Mouse (Mus musculus): ENCODE data around the gene Slc5a10. TPM values are rescaled to one million over a fixed set of nuclear protein-coding genes. Genes with fewer than 3 reads are reported as not detected.
"Not testable (repeated sequence)": the region's sequence is repeated elsewhere in the genome, so short reads cannot be mapped to it uniquely, and the experiment has no call there.

Gene Slc5a10
- polyA plus RNA-seq, 1 experiment from 2014 or later: 0.09 TPM

DNA sequence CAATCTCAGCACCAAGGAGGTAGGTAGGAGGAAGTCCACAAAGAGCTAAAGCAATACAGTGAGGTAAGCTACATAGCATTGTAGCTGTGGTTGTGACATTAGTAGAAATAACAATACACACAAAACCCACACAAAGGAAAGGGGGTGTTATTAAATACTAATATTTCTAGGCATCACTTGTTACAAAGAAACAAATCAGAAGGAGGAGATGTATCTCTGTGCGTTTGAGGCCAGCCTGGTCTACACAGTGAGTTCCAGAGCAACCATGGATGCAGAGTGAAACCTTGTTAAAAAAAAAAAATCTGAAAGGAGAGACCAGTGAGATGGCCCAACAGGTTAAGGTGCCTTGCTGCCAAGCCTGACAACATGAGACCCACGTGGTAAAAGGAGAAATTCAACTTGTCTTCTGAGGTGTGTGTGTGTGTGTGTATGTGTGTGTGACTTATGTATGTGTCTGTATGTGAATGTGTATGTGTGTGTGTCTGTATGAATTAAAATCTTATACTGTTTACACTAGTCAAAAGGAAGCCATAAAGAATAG lies 74.1 kb downstream of the Slc5a10 start:
- ATAC-seq (ENCODE audit: low FRiP score) (no peak), DNase-seq (ENCODE audit: low spot score) (no peak)
- Histone ChIP-seq H3K4me2 (replicated peaks; ENCODE audit: low read depth, low read length) (no peak overlapping the region), H3K9ac (ENCODE audit: low read depth, low read length) (no peak overlapping the region), H3K4me1 (replicated peaks; ENCODE audit: control insufficient read depth, insufficient read depth, low read length) (no peaks in the 10 kb centered on the region), H3K4me3 (ENCODE audit: low read depth, low read length) (no peak overlapping the region), H3K36me3 (ENCODE audit: control insufficient read depth, insufficient read depth, low read length) (no peaks in the 10 kb centered on the region), H3K9me3 (ENCODE audit: control insufficient read depth, low read length) (no peaks in the 10 kb centered on the region), H3K27me3 (ENCODE audit: control insufficient read depth, insufficient read depth, low read length) (no peaks in the 10 kb centered on the region), H3K27ac (ENCODE audit: low read depth, low read length) (no peak overlapping the region)
- WGBS: 63% methylated on average over 2 of the region's 2 CpGs

DNA sequence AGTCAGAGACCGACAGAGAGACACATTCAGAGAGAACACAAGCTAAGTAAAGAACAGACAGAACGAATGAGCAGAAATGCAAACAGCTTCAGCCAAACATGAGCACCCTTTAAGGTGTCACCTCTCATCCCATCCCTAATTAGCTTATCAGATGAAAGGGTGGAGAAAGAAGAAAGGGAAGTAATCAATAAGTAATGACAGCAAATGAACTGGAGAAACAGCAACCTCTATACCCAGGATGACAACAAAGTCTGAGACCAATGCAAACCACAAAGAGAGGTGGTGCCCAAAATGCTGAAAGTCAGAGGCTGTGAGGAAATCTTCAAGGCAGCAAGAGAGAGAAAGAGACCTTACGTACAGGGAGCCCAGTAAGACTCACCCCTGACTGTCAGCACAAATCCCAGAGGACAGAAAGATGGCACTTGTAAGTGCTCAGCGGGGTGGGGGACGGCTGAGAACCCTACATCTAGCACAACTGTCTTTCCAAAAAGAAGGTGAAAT lies 75.2 kb downstream of the Slc5a10 start:
- no peaks in the 10 kb centered on the region for H3K36me3 ChIP-seq (ENCODE audit: control insufficient read depth, insufficient read depth, low read length)
- H3K27ac ChIP-seq (ENCODE audit: low read depth, low read length): no peak overlapping the region
- H3K4me3 ChIP-seq (ENCODE audit: low read depth, low read length): no peak overlapping the region
- WGBS: 79% methylated on average over 5 of the region's 5 CpGs
- no peaks in the 10 kb centered on the region for H3K27me3 ChIP-seq (ENCODE audit: control insufficient read depth, insufficient read depth, low read length)
- H3K4me2 ChIP-seq (replicated peaks; ENCODE audit: low read depth, low read length): no peak overlapping the region
- no peak for ATAC-seq (ENCODE audit: low FRiP score)
- no peak overlapping the region for H3K9ac ChIP-seq (ENCODE audit: low read depth, low read length)
- no peaks in the 10 kb centered on the region for H3K4me1 ChIP-seq (replicated peaks; ENCODE audit: control insufficient read depth, insufficient read depth, low read length)
- no peak for DNase-seq (ENCODE audit: low spot score)
- no peaks in the 10 kb centered on the region for H3K9me3 ChIP-seq (ENCODE audit: control insufficient read depth, low read length)

DNA sequence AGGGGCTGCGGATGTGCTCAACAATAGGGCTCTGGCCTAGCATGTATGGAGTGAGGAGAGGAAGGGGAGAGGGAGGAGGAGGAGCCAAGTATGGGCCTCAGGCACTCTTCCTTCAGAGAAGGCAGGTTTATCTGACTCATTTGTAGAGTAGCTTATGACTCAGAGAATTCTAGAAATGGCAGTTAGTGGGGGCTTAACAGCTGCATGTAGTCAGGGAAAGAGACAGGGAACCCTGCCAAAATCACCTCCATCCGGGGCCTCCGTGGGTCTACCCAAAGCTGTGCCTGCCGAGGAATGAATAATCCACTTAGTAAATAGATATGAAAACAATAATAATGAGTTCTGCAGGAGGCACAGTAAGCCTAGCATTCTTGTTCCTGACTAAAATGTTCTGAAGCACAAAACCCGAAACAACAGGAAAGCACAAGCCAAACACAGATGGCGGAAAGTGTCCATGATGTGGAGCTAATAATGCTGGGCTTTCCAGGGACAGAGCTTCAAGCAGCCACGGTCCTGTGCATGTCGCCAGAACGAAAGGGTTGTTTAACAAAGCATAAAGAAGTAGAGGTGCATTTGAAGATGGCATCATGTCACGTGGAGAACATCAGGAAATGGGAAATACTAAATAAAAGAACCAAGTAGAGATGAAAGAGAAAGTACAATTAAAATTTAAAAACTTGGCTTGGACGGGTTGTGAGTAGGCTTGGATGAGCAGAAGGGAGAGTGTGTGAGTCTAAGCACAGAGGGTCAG lies 75.9 kb downstream of the Slc5a10 start:
- whole genome bisulfite sequencing: 82% methylated on average over 11 of the region's 11 CpGs
- Histone ChIP-seq H3K36me3 (ENCODE audit: control insufficient read depth, insufficient read depth, low read length) (no peaks in the 10 kb centered on the region), H3K4me1 (replicated peaks; ENCODE audit: control insufficient read depth, insufficient read depth, low read length) (no peaks in the 10 kb centered on the region), H3K4me2 (replicated peaks; ENCODE audit: low read depth, low read length) (no peak overlapping the region), H3K9ac (ENCODE audit: low read depth, low read length) (no peak overlapping the region), H3K27ac (ENCODE audit: low read depth, low read length) (no peak overlapping the region), H3K27me3 (ENCODE audit: control insufficient read depth, insufficient read depth, low read length) (no peaks in the 10 kb centered on the region), H3K4me3 (ENCODE audit: low read depth, low read length) (no peak overlapping the region), H3K9me3 (ENCODE audit: control insufficient read depth, low read length) (no peaks in the 10 kb centered on the region)
- no peak for ATAC-seq (ENCODE audit: low FRiP score)
- DNase-seq (ENCODE audit: low spot score): no peak

DNA sequence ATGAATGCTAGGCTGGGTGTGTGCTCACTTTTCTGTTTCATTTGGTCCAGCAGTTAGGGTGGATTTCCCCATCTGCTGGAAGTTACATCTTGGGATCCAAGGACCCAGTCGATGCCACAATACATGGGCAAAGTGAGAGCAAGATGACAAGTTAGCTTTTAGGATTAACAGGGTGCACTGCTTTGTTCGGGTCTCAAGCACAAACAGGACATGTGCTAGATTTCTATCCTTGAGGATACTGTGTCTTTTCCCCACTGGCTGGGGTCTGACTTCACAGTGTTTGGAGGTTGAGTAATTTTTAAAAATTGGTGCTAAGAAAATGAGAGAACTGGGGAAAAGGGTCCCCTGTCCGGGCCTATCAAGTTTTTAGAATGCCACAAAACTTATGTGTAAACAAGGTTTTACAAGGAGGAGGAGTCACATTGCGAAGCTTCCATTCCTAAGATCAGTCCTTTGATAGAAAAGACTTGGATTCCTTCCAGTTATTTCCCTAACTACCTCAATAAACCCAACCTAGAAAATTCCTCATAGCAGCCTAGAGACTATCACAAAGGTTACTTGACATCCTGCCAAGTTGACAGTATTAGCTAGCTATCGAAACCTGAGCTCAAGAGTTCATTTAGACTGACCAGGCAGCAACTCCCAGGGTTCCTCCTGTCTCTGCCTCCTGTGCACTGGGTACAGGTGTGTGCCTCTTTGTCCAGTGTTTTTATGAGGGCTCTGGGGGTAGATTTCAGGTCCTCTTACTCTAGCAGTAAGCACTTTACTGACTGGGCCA lies 77.3 kb downstream of the Slc5a10 start:
- ATAC-seq (ENCODE audit: low FRiP score): no peak
- Histone ChIP-seq H3K4me2 (replicated peaks; ENCODE audit: low read depth, low read length) (no peak overlapping the region), H3K9me3 (ENCODE audit: control insufficient read depth, low read length) (no peaks in the 10 kb centered on the region), H3K36me3 (ENCODE audit: control insufficient read depth, insufficient read depth, low read length) (no peaks in the 10 kb centered on the region), H3K4me3 (ENCODE audit: low read depth, low read length) (no peak overlapping the region), H3K27ac (ENCODE audit: low read depth, low read length) (no peak overlapping the region), H3K9ac (ENCODE audit: low read depth, low read length) (no peak overlapping the region), H3K27me3 (ENCODE audit: control insufficient read depth, insufficient read depth, low read length) (no peaks in the 10 kb centered on the region), H3K4me1 (replicated peaks; ENCODE audit: control insufficient read depth, insufficient read depth, low read length) (no peaks in the 10 kb centered on the region)
- no peak for DNase-seq (ENCODE audit: low spot score)
- WGBS: 87% methylated on average over 5 of the region's 5 CpGs

DNA sequence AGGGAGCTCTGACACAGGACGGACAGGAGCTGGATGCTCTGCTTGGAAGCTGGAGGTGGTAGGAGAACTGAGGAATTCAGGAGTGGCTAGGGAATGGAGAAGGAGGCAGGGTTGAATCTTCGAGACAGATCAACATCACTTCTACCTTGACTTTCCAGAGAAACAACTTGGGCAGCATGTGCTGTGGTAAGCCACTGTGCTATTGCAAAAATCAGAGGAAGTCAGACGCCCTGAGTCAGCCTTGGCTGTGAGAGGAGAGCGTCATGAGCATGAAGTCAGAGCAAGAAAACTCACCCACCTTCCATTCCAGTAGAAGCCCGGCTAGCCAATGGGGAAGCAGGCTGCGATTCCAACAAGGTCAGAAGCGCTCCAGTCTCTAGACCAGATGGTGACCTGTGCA lies 78.5 kb downstream of the Slc5a10 start:
- H3K9ac ChIP-seq (ENCODE audit: low read depth, low read length): no peak overlapping the region
- ATAC-seq (ENCODE audit: low FRiP score) (no peak), DNase-seq (ENCODE audit: low spot score) (no peak)
- no peaks in the 10 kb centered on the region for H3K9me3 ChIP-seq (ENCODE audit: control insufficient read depth, low read length)
- no peak overlapping the region for H3K4me2 ChIP-seq (replicated peaks; ENCODE audit: low read depth, low read length)
- H3K36me3 ChIP-seq (ENCODE audit: control insufficient read depth, insufficient read depth, low read length): no peaks in the 10 kb centered on the region
- no peak overlapping the region for H3K4me3 ChIP-seq (ENCODE audit: low read depth, low read length)
- H3K27ac ChIP-seq (ENCODE audit: low read depth, low read length): no peak overlapping the region
- 86% methylated on average over 7 of the region's 7 CpGs for WGBS
- H3K4me1 ChIP-seq (replicated peaks; ENCODE audit: control insufficient read depth, insufficient read depth, low read length): no peaks in the 10 kb centered on the region
- H3K27me3 ChIP-seq (ENCODE audit: control insufficient read depth, insufficient read depth, low read length): no peaks in the 10 kb centered on the region

DNA sequence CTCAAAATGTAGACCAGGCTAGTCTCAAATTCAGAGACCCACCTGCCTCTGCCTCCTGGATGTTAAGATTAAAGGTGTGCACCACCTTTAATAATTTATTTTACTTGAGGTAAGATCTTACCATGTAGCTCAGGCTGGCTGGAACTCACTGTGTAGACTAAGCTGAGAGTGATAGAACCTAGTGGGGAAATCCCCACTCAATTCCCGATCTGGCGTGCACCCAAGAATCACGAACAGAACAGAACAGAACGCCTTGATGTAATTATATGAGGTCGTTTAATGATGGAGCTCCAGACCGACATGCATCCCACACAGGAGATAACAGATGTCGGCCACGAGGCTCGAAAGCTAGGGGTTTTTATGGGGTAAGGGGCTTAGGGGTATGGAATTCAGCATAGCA lies 80.0 kb downstream of the Slc5a10 start:
- not testable (repeated sequence) for H3K4me2 ChIP-seq (replicated peaks; ENCODE audit: low read depth, low read length); H3K9ac ChIP-seq (ENCODE audit: low read depth, low read length); H3K9me3 ChIP-seq (ENCODE audit: control insufficient read depth, low read length); H3K4me1 ChIP-seq (replicated peaks; ENCODE audit: control insufficient read depth, insufficient read depth, low read length); H3K4me3 ChIP-seq (ENCODE audit: low read depth, low read length); H3K27ac ChIP-seq (ENCODE audit: low read depth, low read length); H3K27me3 ChIP-seq (ENCODE audit: control insufficient read depth, insufficient read depth, low read length); H3K36me3 ChIP-seq (ENCODE audit: control insufficient read depth, insufficient read depth, low read length); DNase-seq (ENCODE audit: low spot score); ATAC-seq (ENCODE audit: low FRiP score)
- WGBS: 92% methylated on average over 9 of the region's 9 CpGs

DNA sequence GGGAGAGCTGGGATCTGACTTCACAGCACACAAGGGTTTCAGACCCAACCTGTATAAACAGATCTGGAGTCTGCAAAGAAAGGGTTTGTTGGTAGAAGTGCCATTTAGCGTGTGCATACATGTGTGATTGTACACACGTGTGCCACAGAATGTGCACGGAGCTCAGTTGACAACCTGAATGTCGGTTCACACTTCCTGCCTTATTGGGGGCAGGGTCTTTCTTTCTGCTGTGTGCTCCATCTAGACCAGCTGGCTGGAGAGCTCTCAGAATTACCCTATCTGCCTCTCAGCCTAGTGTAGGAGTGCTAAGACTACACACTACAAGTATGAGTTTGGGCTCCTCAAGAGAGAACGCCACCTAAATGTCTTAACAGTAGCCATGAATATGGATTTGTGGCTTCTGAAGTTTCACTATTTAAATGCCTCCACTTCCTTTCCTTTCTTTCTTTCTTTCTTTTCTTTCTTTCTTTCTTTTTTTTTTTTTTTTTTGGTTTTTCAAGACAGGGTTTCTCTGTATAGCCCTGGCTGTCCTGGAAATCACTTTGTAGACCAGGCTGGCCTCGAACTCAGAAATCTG lies 80.9 kb downstream of the Slc5a10 start:
- Histone ChIP-seq H3K4me2 (replicated peaks; ENCODE audit: low read depth, low read length) (no peak overlapping the region), H3K27ac (ENCODE audit: low read depth, low read length) (no peak overlapping the region), H3K36me3 (ENCODE audit: control insufficient read depth, insufficient read depth, low read length) (no peaks in the 10 kb centered on the region), H3K9ac (ENCODE audit: low read depth, low read length) (no peak overlapping the region), H3K4me1 (replicated peaks; ENCODE audit: control insufficient read depth, insufficient read depth, low read length) (no peaks in the 10 kb centered on the region), H3K4me3 (ENCODE audit: low read depth, low read length) (no peak overlapping the region), H3K27me3 (ENCODE audit: control insufficient read depth, insufficient read depth, low read length) (no peaks in the 10 kb centered on the region), H3K9me3 (ENCODE audit: control insufficient read depth, low read length) (no peaks in the 10 kb centered on the region)
- ATAC-seq (ENCODE audit: low FRiP score) (no peak), DNase-seq (ENCODE audit: low spot score) (no peak)
- WGBS: 92% methylated on average over 6 of the region's 6 CpGs

DNA sequence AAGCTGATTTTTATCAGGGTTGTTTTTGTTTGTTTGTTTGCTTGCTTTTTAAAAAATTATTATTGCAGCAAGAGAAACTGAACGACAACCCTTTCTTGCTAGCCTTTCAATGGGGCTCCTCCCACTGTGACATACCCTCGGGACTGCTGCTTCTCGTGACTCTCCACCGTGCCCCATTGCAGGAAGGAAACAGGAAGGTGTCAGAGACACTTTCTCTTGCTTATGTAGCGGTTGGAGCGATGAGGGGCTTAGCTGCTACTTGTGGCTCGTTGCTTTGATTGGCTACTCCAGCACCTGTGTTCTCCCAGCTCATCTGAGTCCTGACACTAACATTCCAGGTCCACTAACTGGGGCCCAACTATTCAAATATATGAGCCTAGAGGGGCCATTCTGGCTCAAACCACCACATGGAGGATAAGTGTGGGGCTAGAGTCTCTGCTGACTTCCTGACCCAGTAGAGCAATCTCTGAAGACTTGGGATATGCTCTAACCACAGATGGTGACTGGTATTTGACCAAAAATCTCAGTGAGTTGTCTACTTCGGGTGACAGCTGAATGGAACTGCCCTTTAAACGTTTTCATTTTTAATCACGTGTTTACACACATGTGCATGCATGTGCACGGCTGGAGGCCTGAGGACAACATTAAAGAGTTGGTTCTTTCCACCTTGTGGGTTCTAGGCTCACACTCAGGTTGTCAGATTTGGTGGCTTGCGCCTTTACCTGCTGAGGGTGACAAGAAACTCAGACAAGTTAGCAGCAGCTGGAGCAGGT lies 81.7 kb downstream of the Slc5a10 start:
- ATAC-seq (ENCODE audit: low FRiP score): no peak
- WGBS: 81% methylated on average over 12 of the region's 12 CpGs

More for the DNA sequence above, 81.7 kb downstream of the Slc5a10 start:
- Histone ChIP-seq H3K9ac (ENCODE audit: low read depth, low read length) (no peak overlapping the region), H3K27ac (ENCODE audit: low read depth, low read length) (no peak overlapping the region), H3K9me3 (ENCODE audit: control insufficient read depth, low read length) (no peaks in the 10 kb centered on the region), H3K4me3 (ENCODE audit: low read depth, low read length) (no peak overlapping the region), H3K27me3 (ENCODE audit: control insufficient read depth, insufficient read depth, low read length) (no peaks in the 10 kb centered on the region), H3K36me3 (ENCODE audit: control insufficient read depth, insufficient read depth, low read length) (no peaks in the 10 kb centered on the region), H3K4me1 (replicated peaks; ENCODE audit: control insufficient read depth, insufficient read depth, low read length) (no peaks in the 10 kb centered on the region), H3K4me2 (replicated peaks; ENCODE audit: low read depth, low read length) (no peak overlapping the region)
- no peak for DNase-seq (ENCODE audit: low spot score)

All from hindbrain, embryonic 11.5 days (tissue).